9 mouse cellular contexts compared by ENCODE assay signal in the genomic region with DNA sequence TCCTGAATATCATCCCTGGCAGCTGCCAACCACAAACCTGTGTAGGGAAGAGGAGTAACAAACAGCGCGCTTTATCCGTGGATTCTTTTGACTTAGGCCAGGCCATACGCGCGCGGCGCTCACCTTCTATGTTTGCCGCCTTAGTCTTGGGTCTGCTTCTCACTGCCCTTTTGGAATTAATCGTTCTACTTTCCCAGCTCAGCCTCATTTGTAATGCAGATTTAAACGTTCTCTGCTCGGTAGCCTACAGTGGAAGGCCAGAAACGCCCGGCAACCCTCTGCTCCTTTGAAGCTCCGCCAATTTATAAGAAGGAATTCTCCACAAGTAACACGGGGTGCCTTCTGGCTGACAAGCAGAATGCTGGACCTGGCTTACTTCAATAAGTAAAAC. TPM values are rescaled to one million over a fixed set of nuclear protein-coding genes. Genes with fewer than 3 reads are reported as not detected.
DNase-seq lines count a peak whose midpoint lies in the region; ATAC-seq and TF ChIP-seq lines count a peak whose summit lies in the region.
"Had no signal": no experiment of that assay in that cellular context is flagged by ENCODE, and none has a peak within 500 bp of the region (broad histone marks: within the 10 kb centered on the region; RNA-seq: fewer than 3 reads in every experiment).

No protein-coding gene starts in this region.

- peak overlapping the region; percentile 7; the same call in 1 of the 2 replicates for H3K4me3 ChIP-seq in gastrocnemius, adult 2 months
- H3K4me3 ChIP-seq in hindbrain, embryonic 15.5 days: peak overlapping the region; percentile 22
- H3K4me3 ChIP-seq in midbrain, embryonic 10.5 days: peak overlapping the region; percentile 44

- intact Hi-C loops in gastrocnemius, adult 2 months (cut with DNase I): no loop called here

- 4% methylated on average over 16 of the region's 16 CpGs for WGBS in hindbrain, embryonic 15.5 days
- WGBS in midbrain, embryonic 10.5 days: 2% methylated on average over 16 of the region's 16 CpGs

- H3K36me3 ChIP-seq in hindbrain, embryonic 15.5 days: no peaks in the 10 kb centered on the region
- no peaks in the 10 kb centered on the region for H3K36me3 ChIP-seq in midbrain, embryonic 10.5 days

- TF ChIP-seq CTCF in gastrocnemius, adult 2 months (IDR thresholded peaks at IDR 0.05): no peak
- no peak for TF ChIP-seq CTCF in brain, embryonic 14.5 days (IDR thresholded peaks at IDR 0.05; ENCODE audit: borderline replicate concordance, extremely low read depth, insufficient read depth, insufficient read length)

- H3K4me2 ChIP-seq in hindbrain, embryonic 15.5 days: peak overlapping the region; percentile 53

- peaks cover 3% of the 10 kb centered on the region; the same call in 1 of the 2 replicates for H3K27me3 ChIP-seq in hindbrain, embryonic 15.5 days
- peaks cover 56% of the 10 kb centered on the region for H3K27me3 ChIP-seq in midbrain, embryonic 10.5 days (ENCODE audit: low read depth, poor library complexity, severe bottlenecking)

- DNase-seq in gastrocnemius, adult 2 months: no peak
- no peak for DNase-seq in gastrocnemius, postnatal 25 days
- peak; percentile 94 for DNase-seq in brain, embryonic 14.5 days (ENCODE audit: low read depth)
- peak; percentile 61 for DNase-seq in midbrain, embryonic 10.5 days (ENCODE audit: low spot score)
- DNase-seq in natural killer cell, adult 2 months (ENCODE audit: low spot score in 2 of 2): no peak

- no peak overlapping the region for H3K27ac ChIP-seq in gastrocnemius, adult 2 months
- H3K27ac ChIP-seq in hindbrain, embryonic 15.5 days (replicated peaks): no peak overlapping the region
- H3K27ac ChIP-seq in midbrain, embryonic 10.5 days (replicated peaks): peak overlapping the region; percentile 83

- TF ChIP-seq POLR2A in brain, embryonic 14.5 days (IDR thresholded peaks at IDR 0.05; ENCODE audit: borderline replicate concordance, extremely low read depth, insufficient read depth, insufficient read length, poor library complexity, severe bottlenecking): no peak

- ATAC-seq in hindbrain, embryonic 15.5 days (ENCODE audit: low FRiP score, low read depth): peak; percentile 61; the same call in 1 of the 2 replicates
- ATAC-seq in inflammation-experienced regulatory T-cells, adult 6 months: no peak
- ATAC-seq in erythroid progenitor cell, adult 5-6 weeks (replicated peaks; ENCODE audit: low FRiP score, poor library complexity, severe bottlenecking): no peak

- H3K9me3 ChIP-seq in hindbrain, embryonic 15.5 days: no peaks in the 10 kb centered on the region
- no peaks in the 10 kb centered on the region for H3K9me3 ChIP-seq in midbrain, embryonic 10.5 days (replicated peaks)

- H3K4me1 ChIP-seq in hindbrain, embryonic 15.5 days (replicated peaks): peaks cover 9% of the 10 kb centered on the region
- H3K4me1 ChIP-seq in midbrain, embryonic 10.5 days: peaks cover 48% of the 10 kb centered on the region

- peak overlapping the region; percentile 25; the same call in 1 of the 2 replicates for H3K9ac ChIP-seq in hindbrain, embryonic 15.5 days

RNA-seq across cellular contexts. Expression of gene Scrg1, which starts 45.3 kb away (rescaled TPM):
- not detected for total RNA-seq in gastrocnemius, adult 2 months (2021)
- total RNA-seq in gastrocnemius, postnatal 25 days (2021): not detected
- 5.3 and 5.7 TPM in 2 replicates for polyA plus RNA-seq in brain, embryonic 14.5 days (2012; rRNA removed)
- 8.4 and 10.8 TPM in 2 replicates for polyA plus RNA-seq in hindbrain, embryonic 15.5 days (2015; fragmentation: Nextera tagmentation; extraction: Ambion mirVana)
- 0.35 TPM in 1 of 2 replicates, not detected in the other for polyA plus RNA-seq in midbrain, embryonic 10.5 days (2016; fragmentation: Nextera tagmentation; extraction: Ambion mirVana)
- not detected for polyA plus RNA-seq in inflammation-experienced regulatory T-cells, adult 6 months (2017; shearing (Covaris generic))
- total RNA-seq in erythroid progenitor cell, adult 5-6 weeks (2015; ENCODE audit: low replicate concordance): not detected in 2 replicates
- 3.5 TPM in 1 of 2 replicates, not detected in the other for total RNA-seq in erythroid progenitor cell, adult 5-6 weeks (2017; ENCODE audit: low replicate concordance)
- polyA plus RNA-seq: C2C12 had no signal

Comparison
In these comparisons a context has a peak if more than half of its experiments do, and no peak if none do; other contexts are left out.
1. DNase-seq: peak in brain, embryonic 14.5 days (single experiment) and midbrain, embryonic 10.5 days (single experiment); none in gastrocnemius, adult 2 months (single experiment), gastrocnemius, postnatal 25 days (single experiment) and natural killer cell, adult 2 months (0 of 2).
2. Peak in every context shown above with its lines, with median percentiles within 50 percentile points of each other: H3K4me3 ChIP-seq.